Mouse (Mus musculus): ENCODE results near the gene 4930563M21Rik. TPM values are rescaled to one million over a fixed set of nuclear protein-coding genes. Genes with fewer than 3 reads are reported as not detected.

4930563M21Rik gene
- not detected in 2 replicates for polyA plus RNA-seq (2012; ENCODE audit: low replicate concordance)

DNA sequence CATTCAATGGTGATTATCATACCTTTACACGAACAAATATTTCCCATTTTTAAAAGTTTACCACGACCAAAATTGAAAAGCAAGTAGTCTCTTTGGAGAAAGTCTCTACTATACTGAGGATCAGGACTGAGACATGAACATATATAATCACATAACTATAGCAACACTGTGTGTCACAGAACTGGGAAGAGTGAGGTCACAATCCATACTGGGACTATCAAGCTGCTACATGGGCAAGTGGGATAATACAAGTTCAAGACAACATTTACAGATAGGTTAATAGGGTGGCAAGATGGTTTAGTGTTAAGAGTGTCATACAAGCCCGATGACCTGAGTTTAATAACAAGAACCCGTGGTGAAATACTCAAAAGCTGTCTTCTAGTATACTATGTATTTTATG, at the start of gene 4930563M21Rik:
TSS of gene 4930563M21Rik (minus strand) at position 101 of the 400 bp plus-strand sequence.

DNA sequence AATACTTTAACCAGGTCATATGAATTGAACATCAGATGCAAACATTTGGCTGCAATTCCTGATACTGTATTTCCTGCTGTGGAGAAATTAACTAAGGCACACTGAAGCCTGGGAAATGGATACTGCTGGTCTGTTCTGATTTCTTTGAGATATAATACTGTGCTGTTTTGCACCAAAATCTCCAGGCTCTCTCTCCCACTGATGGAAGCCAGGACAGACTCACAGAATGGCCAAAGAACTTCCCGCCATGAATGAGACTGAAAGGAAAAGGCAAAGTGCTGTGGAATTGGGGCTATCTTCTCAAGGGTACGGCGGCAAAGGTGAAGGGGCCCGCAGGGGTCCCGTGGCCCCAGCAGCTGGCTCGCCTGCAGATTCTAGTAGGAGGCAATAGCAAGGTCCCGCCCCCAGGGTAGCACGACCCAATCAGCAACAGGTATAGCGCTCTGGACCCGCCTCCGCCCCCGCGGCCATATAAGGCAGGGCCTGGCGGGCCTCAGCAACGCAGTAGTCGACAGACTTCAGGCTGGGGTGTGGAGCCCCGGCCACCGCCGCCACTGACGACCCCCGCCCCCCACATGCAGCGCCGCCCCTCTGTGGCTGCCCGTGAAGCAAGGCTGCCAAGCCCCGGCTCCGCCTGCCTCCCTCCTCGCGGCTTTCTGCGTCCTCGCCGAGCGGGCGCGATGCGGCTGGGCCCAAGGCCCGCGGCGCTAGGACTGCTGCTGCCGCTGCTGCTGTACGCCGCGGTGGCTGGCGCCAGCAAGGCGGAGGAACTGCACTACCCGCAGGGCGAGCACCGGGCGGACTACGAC, 31.2 kb upstream of the 4930563M21Rik start, which contains the start of gene Rcn2:
TSS of gene Rcn2 (plus strand) at position 474 of the 809 bp plus-strand sequence.

DNA sequence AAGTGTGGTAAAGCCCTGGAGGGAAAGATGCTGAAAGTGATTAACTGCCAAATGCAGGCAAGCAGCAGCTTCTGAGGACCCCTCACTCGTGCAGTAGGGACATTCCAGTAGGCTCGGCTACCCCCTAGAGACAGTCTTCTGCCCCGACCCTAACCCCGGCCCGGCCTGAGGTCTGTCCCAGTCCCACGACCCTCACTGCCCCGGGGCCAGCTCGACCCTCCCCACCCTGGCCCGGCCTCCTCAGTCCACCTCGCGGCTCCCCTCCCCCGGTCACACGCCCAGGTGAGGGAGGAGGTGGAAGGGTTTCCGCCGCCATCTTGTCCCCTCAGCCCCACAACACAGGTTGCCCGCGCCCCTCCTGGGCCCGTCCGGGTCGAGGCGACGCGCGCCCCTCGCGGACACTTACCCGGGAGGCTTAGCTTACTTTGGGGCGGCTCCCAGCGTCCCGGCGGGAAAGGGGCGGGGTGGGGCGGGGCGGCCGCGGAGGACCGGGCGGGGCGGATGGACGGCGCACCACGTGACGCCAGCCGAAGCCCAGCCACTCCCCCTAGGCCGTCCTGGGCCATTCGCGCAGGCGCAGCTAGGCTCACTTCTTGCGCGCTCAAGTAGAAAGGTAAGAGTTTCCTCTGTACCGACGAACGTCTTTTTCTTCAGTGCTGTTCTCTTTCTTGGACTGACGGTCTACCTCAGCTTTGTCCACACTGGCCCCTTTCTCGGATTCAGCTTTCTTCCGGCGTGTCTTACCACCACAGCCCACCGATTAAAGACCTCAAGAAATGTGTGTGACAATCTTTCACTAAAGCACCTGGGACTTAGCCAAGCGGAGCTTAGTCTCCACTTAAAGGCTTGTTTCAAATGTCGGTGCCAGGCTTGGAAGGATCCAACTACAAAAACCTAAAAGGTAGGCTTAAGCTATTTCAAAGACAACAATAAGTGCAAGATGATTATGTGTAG, 72.4 kb downstream of the 4930563M21Rik start, which contains the start of gene Scaper:
TSS of gene Scaper (minus strand) at position 456 of the 954 bp plus-strand sequence.

Other genes with a start within 250 kb of the 4930563M21Rik start
- 0.67 and 1.5 TPM in 2 replicates for gene Scaper, start 72.4 kb downstream of the 4930563M21Rik start, polyA plus RNA-seq (2012; ENCODE audit: low replicate concordance)
- gene Rcn2, start 31.3 kb upstream of the 4930563M21Rik start, polyA plus RNA-seq (2012; ENCODE audit: low replicate concordance), result 23.5 and 61.8 TPM in 2 replicates
- 105 and 234 TPM in 2 replicates for gene Pstpip1, start 79.4 kb upstream of the 4930563M21Rik start, polyA plus RNA-seq (2012; ENCODE audit: low replicate concordance)
- 8.1 and 20.1 TPM in 2 replicates for gene Tspan3, start 154.9 kb upstream of the 4930563M21Rik start, polyA plus RNA-seq (2012; ENCODE audit: low replicate concordance)